ENCODE assay signal across 14 mouse cellular contexts in genomic region chr2:51563881-51564280, GRCm38 (mm10).
DNase-seq lines count a peak whose midpoint lies in the region; ATAC-seq and TF ChIP-seq lines count a peak whose summit lies in the region.
"Had no signal": no experiment of that assay in that cellular context is flagged by ENCODE, and none has a peak within 500 bp of the region (broad histone marks: within the 10 kb centered on the region; RNA-seq: fewer than 3 reads in every experiment).

No protein-coding gene starts in this region.

- H3K27me3 ChIP-seq in lung, embryonic 14.5 days (ENCODE audit: insufficient read depth, low read length), result no peaks in the 10 kb centered on the region
- H3K27me3 ChIP-seq in lung, postnatal 0 days (replicated peaks; ENCODE audit: insufficient read depth, low read length), result no peaks in the 10 kb centered on the region
- H3K27me3 ChIP-seq in limb, embryonic 12.5 days, result no peaks in the 10 kb centered on the region
- H3K27me3 ChIP-seq: midbrain, embryonic 13.5 days; Patski had no signal

- H3K9me3 ChIP-seq in lung, embryonic 14.5 days (ENCODE audit: low read depth, low read length), result no peaks in the 10 kb centered on the region
- H3K9me3 ChIP-seq in lung, postnatal 0 days (ENCODE audit: low read length), result no peaks in the 10 kb centered on the region
- no peaks in the 10 kb centered on the region for H3K9me3 ChIP-seq in limb, embryonic 12.5 days
- H3K9me3 ChIP-seq: midbrain, embryonic 13.5 days had no signal

- no peaks in the 10 kb centered on the region for H3K4me1 ChIP-seq in lung, embryonic 14.5 days (ENCODE audit: insufficient read depth)
- no peaks in the 10 kb centered on the region for H3K4me1 ChIP-seq in lung, postnatal 0 days (ENCODE audit: insufficient read depth, low read depth, low read length)
- H3K4me1 ChIP-seq in limb, embryonic 12.5 days (replicated peaks), result peaks cover 25% of the 10 kb centered on the region
- H3K4me1 ChIP-seq: midbrain, embryonic 13.5 days had no signal

- intact Hi-C loops in gastrocnemius, adult 2 months (cut with DNase I), result no loop called here

- TF ChIP-seq EP300 in lung, postnatal 0 days (IDR thresholded peaks at IDR 0.05), result no peak

- 65% methylated on average over 5 of the region's 5 CpGs for WGBS in lung, embryonic 14.5 days
- WGBS in lung, postnatal 0 days, result 50% methylated on average over 5 of the region's 5 CpGs
- 66% methylated on average over 5 of the region's 5 CpGs for WGBS in limb, embryonic 12.5 days

- H3K36me3 ChIP-seq in lung, embryonic 14.5 days (ENCODE audit: insufficient read depth), result no peaks in the 10 kb centered on the region
- no peaks in the 10 kb centered on the region for H3K36me3 ChIP-seq in lung, postnatal 0 days (ENCODE audit: insufficient read depth, low read length)
- no peaks in the 10 kb centered on the region for H3K36me3 ChIP-seq in limb, embryonic 12.5 days
- H3K36me3 ChIP-seq: midbrain, embryonic 13.5 days had no signal

- H3K9ac ChIP-seq in lung, embryonic 14.5 days, result no peak overlapping the region
- no peak overlapping the region for H3K9ac ChIP-seq in lung, postnatal 0 days (replicated peaks; ENCODE audit: low read depth)
- H3K9ac ChIP-seq in limb, embryonic 12.5 days (replicated peaks), result no peak overlapping the region
- H3K9ac ChIP-seq: midbrain, embryonic 13.5 days had no signal

- no peak overlapping the region for H3K4me2 ChIP-seq in lung, embryonic 14.5 days
- no peak overlapping the region for H3K4me2 ChIP-seq in lung, postnatal 0 days (replicated peaks; ENCODE audit: low read depth, low read length)
- H3K4me2 ChIP-seq in limb, embryonic 12.5 days, result no peak overlapping the region
- H3K4me2 ChIP-seq: midbrain, embryonic 13.5 days had no signal

- peak overlapping the region; percentile 6; the same call in 1 of the 2 replicates for H3K27ac ChIP-seq in gastrocnemius, adult 2 months
- H3K27ac ChIP-seq in lung, embryonic 14.5 days (ENCODE audit: low read depth), result no peak overlapping the region
- H3K27ac ChIP-seq in lung, postnatal 0 days (ENCODE audit: low read length), result no peak overlapping the region
- H3K27ac ChIP-seq in limb, embryonic 12.5 days, result peak overlapping the region; percentile 31; the same call in 1 of the 2 replicates
- H3K27ac ChIP-seq: midbrain, embryonic 13.5 days had no signal

- H3K4me3 ChIP-seq in gastrocnemius, adult 2 months, result no peak overlapping the region
- no peak overlapping the region for H3K4me3 ChIP-seq in lung, embryonic 14.5 days (ENCODE audit: low read depth, low read length)
- H3K4me3 ChIP-seq in lung, postnatal 0 days (ENCODE audit: low read depth, low read length), result no peak overlapping the region
- H3K4me3 ChIP-seq in limb, embryonic 12.5 days (replicated peaks), result no peak overlapping the region
- H3K4me3 ChIP-seq: midbrain, embryonic 13.5 days had no signal

- peak; percentile 29 for DNase-seq in gastrocnemius, adult 2 months
- DNase-seq in gastrocnemius, postnatal 10 days, result no peak
- DNase-seq in lung, embryonic 14.5 days, result peak; percentile 47
- DNase-seq in lung, postnatal 0 days (ENCODE audit: low spot score), result no peak
- peak; percentile 62 for DNase-seq in kidney, adult 9 months
- DNase-seq in adrenal gland, adult 18-20 months (ENCODE audit: low spot score in 2 of 2), result no peak
- DNase-seq in right cerebral cortex, postnatal 25 days, result no peak
- DNase-seq: cerebellum, adult 11-12 months; liver; lung, postnatal 36 days; thymus, postnatal 4 days had no signal

- no peak for TF ChIP-seq CTCF in gastrocnemius, adult 2 months (IDR thresholded peaks at IDR 0.05)
- no peak for TF ChIP-seq CTCF in lung, embryonic 14.5 days (IDR thresholded peaks at IDR 0.05; ENCODE audit: low read depth)
- TF ChIP-seq CTCF in lung, postnatal 0 days (IDR thresholded peaks at IDR 0.05), result no peak

- no peak for ATAC-seq in lung, embryonic 14.5 days (ENCODE audit: insufficient read depth)
- no peak; the same call in 1 of the 2 replicates for ATAC-seq in lung, postnatal 0 days
- ATAC-seq in limb, embryonic 12.5 days (ENCODE audit: insufficient number of reproducible peaks, insufficient read depth, low FRiP score, low TSS enrichment, low read depth), result no peak
- ATAC-seq: midbrain, embryonic 13.5 days; Patski had no signal

Comparison
In these comparisons a context has a peak if more than half of its experiments do, and no peak if none do; other contexts are left out.
1. DNase-seq: peak in gastrocnemius, adult 2 months (single experiment), lung, embryonic 14.5 days (single experiment) and kidney, adult 9 months (single experiment); none in gastrocnemius, postnatal 10 days (single experiment), lung, postnatal 0 days (single experiment), adrenal gland, adult 18-20 months (0 of 2) and right cerebral cortex, postnatal 25 days (single experiment).
2. H3K27ac ChIP-seq: peak in gastrocnemius, adult 2 months (single experiment) and limb, embryonic 12.5 days (single experiment); none in lung, embryonic 14.5 days (single experiment) and lung, postnatal 0 days (single experiment).